Mouse (Mus musculus): ENCODE data around the gene Gsdmc4.
"Not testable (repeated sequence)": the region's sequence is repeated elsewhere in the genome, so short reads cannot be mapped to it uniquely, and the experiment has no call there.

Gsdmc4 gene

DNA sequence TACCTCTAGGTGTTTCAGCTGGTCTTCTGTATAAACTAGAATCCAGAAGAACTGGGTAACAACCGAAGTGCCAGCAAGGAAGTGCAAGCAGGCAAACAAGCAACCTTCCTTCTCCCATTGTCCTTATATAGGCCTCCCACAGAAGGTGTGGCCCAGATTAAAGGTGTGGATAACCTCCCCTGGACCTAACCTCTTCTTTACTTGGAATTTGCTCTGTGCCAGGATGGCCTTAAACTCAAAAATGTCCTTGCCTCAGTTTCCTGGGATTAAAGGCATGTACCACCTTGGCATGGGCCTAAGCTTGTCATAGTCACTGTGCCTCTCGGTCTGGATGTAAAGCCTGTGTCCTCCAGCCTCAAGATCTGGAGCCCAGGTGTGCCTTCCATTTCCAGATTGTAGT is at the start of gene Gsdmc4:
Gene Gsdmc4 (minus strand): TSS at position 101 of the 400 bp plus-strand sequence.
- in situ Hi-C loops (cut with MboI, MseI): not testable (repeated sequence)

DNA sequence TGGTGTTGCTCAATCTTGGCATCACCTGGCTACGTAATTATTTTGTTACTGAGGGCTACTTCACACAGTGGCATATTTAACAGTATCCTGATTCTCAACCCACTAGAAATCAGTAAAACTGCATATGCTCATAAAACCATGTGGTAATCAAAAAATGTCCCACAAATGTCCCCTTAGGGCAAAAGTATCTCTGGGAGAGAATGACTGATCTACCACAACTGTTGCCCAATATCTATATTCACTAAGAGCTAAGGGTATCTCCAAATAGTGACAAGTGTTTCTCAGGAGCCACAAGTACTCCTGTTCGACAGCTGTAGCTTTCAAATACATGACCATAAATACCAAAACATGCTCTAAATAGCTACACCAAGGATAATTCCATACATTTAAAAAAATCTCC is 48.4 kb upstream of the Gsdmc4 start:
- in situ Hi-C loops (cut with MboI, MseI): no loop called here

DNA sequence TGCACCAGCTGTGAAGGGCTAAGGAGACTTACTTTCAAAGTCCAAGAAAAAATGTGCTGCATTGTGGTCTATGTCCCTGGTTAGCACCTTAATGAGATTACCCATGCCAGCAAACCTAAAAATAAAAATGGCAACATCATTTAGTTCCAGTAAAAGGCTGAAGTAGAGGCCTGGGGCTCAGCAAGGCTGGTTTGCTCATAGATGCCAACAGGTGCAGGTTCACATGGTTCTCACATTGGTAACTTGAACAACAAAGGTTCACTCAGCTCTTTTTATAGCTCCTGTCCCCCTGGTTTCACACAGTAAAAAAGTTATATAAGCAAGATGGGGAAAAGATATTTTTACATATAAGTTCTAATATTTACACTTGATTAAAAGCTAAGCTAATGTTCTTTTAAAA is 45.5 kb upstream of the Gsdmc4 start:
- in situ Hi-C loops (cut with MboI, MseI): no loop called here

GRCm38 (mm10) chr15:63953256-63953655 is 41.2 kb upstream of the Gsdmc4 start:
- in situ Hi-C loops (cut with MboI, MseI): no loop called here

- in situ Hi-C loops (cut with MboI, MseI): no loop called here
These were observed 29.1 kb upstream of the Gsdmc4 start for GRCm38 (mm10) chr15:63941221-63941620.

DNA sequence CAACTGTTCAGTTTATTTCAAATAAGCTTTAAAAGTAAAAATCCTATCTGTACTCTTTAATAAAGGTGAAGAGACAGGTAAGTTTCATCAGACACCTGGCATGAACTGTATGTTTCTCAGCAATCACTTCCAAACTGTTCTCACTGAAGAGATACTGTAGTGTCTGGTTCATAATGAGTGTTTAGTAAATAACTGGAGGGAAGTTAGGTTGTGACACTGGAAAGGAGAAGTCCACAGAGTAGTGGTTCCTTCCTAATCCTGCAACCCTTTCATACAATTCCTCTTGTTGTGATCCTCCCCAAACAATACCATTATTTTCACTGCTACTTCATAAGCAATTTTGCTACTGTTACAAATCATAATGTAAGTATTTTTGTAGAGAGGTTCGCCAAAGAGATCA is 20.6 kb upstream of the Gsdmc4 start:
- in situ Hi-C loops (cut with MboI, MseI): no loop called here

DNA sequence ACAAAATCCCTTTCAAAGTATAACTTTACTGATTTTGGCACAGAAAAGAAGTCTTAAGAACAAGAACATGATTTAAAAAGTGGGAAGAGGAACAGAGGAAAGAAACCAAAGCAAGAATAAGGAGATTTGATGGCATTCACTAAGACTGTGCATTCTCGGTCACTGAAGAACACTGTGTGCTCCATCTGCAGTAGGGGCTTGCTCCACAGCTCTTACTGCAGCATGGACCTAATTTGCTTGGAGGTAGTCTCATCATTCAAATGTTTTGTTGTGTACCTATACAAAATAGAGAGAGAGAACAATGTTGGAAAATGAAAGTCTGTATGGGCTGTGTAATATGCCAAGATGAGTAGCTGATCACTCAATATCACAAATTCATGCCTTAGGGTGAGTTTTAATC is 19.3 kb upstream of the Gsdmc4 start:
- in situ Hi-C loops (cut with MboI, MseI): no loop called here

- in situ Hi-C loops (cut with MboI, MseI): no loop called here
These were observed 18.3 kb upstream of the Gsdmc4 start for GRCm38 (mm10) chr15:63930107-63931041.

GRCm38 (mm10) chr15:63926201-63926600 is 14.1 kb upstream of the Gsdmc4 start:
- in situ Hi-C loops (cut with MboI, MseI): no loop called here

DNA sequence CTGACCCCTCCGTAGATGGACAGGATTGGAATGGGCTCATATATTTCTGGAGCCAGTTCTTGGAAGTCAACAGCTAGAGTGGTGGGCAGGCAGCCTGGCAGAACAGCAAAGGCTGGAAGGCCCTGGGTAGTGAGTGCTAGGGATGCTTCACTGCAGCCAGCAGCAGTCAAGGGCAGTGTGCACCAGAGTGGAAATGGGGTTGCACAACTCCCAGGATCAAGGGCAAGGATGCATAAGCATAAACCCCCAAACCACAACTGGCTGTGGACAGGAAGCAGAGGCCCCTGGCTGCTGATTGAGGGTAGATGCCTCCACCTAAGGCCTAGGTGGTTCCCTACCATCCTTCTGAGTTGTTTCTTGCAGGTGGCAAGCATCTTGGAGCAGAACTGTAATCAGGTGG is 12.4 kb upstream of the Gsdmc4 start:
- in situ Hi-C loops (cut with MboI, MseI): no loop called here

- in situ Hi-C loops (cut with MboI, MseI): not testable (repeated sequence)
These were observed 9.5 kb upstream of the Gsdmc4 start for GRCm38 (mm10) chr15:63921618-63922017.

GRCm38 (mm10) chr15:63919728-63920127 is 7.6 kb upstream of the Gsdmc4 start:
- in situ Hi-C loops (cut with MboI, MseI): loop anchor here (5.0 kb wide), 1 partner anchor 37 kb away; no protein-coding TSS in a partner anchor

DNA sequence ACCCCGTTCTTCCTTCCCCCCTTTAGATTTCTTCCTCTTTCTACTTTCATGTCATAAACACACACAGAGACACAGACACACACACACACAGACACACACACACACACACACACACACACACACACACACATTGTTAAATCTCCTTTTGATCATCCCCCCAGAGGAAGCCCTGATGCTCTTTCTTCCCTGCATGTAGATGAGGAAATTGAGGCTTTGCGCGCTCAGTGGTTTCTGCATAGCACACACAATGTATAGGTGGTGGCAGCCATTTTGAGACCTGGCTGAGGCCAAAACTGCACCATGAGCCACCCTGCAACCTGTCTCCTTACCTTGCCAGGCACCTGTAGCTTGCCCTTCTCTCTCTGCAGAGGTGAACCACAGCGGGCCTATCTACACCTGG is 4.5 kb upstream of the Gsdmc4 start:
- in situ Hi-C loops (cut with MboI, MseI): loop anchor here (5.0 kb wide), 1 partner anchor 34 kb away; no protein-coding TSS in a partner anchor

- in situ Hi-C loops (cut with MboI, MseI): not testable (repeated sequence)
These were observed 2.2 kb downstream of the Gsdmc4 start for GRCm38 (mm10) chr15:63909896-63910295.

- in situ Hi-C loops (cut with MboI, MseI): loop anchor here (10.0 to 25.0 kb wide), 2 partner anchors 209 to 717 kb away; no protein-coding TSS in a partner anchor
These were observed 16.3 kb downstream of the Gsdmc4 start for GRCm38 (mm10) chr15:63895560-63896353.

DNA sequence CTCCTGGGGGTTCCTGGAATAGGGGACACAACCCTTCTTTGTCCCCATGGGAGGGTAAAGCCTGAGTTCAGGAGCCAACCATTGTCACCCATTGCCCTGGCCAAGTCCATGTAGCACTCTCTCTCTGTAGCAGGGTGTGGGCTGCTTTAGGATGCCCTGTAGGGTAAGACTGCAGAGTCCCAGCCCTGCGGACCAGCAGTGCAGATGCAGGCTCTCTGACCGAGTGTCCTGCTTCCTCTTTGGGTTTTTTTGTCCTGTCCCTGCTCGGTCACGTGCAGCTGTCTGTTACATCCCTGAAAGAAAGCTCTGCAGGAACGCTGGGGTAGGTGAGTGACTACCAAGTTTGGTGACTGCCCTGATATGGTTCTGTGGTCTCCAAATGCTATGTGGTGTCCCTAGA is 23.7 kb downstream of the Gsdmc4 start:
- in situ Hi-C loops (cut with MboI, MseI): loop anchor here (25.0 kb wide), 1 partner anchor 724 kb away; no protein-coding TSS in a partner anchor

DNA sequence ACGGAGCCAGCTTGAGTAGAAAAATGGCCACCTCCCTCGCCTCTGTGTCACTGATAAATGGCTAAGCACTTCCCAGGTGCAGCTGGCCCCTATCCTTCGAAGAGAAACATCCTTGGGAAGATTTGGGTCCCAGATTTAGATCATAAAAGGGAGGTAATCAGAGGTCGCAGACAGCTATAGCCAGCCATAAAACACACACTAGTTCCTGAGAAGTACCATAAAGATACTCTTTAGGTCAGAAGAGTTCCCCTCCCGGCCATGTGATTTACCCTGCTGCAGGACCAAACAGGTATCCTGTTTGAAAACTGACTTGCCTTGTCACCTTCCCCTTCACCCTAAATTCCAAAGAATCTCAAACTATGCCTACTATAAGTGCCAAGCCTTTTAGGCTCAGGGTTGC is 24.1 kb downstream of the Gsdmc4 start:
- in situ Hi-C loops (cut with MboI, MseI): loop anchor here (25.0 kb wide), 1 partner anchor 724 kb away; no protein-coding TSS in a partner anchor

- in situ Hi-C loops (cut with MboI, MseI): loop anchor here (25.0 kb wide), 1 partner anchor 734 kb away; no protein-coding TSS in a partner anchor
These were observed 33.6 kb downstream of the Gsdmc4 start, which contains the start of gene Gsdmc3 for GRCm38 (mm10) chr15:63878458-63878857. TSS of gene Gsdmc3 (minus strand) at chr15:63878558.

DNA sequence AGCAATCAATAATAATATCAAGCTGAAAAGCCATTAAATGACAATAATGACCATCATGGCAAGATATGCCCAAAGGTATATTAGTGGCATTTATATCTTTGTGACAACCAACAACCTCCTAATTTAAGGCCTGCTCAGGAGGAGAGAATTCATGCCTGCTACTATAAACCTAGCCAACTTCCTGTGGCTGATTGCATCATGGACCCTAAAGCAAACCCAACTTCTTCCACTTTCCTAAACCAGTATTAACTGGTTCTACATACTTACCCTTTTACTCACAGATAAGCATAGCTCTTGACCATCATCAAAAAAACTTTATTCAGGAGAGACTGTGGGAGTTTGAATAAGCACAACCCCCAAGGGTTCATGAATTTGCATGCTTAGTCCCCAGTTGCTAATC is 35.9 kb downstream of the Gsdmc4 start:
- in situ Hi-C loops (cut with MboI, MseI): loop anchor here (25.0 kb wide), 1 partner anchor 736 kb away; no protein-coding TSS in a partner anchor

GRCm38 (mm10) chr15:63861965-63862364 is 50.1 kb downstream of the Gsdmc4 start:
- in situ Hi-C loops (cut with MboI, MseI): not testable (repeated sequence)

Measured in T-helper 2 cell (primary cell).